Mouse (Mus musculus) adipose tissue, adult 10 weeks (tissue): ENCODE data around the gene Ccdc22. TPM values are rescaled to one million over a fixed set of nuclear protein-coding genes. Genes with fewer than 3 reads are reported as not detected.

Experiments used
- polyA plus RNA-seq: library from polyadenylated mRNA; stranded (reverse); fragments of 350-450 nt; fragmentation: Illumina TruSeq; extraction: RNeasy Lipid Tissue Mini Kit (QIAGEN cat#74804); gene quantifications from one replicate; pipeline ENCODE4 v1.2.3, GENCODE M21; 2014; ENCODE audit warnings: low read depth, low replicate concordance

Ccdc22 gene
- 11.3 TPM for polyA plus RNA-seq

GRCm38 (mm10) chrX:7604879-7605574 is at the start of gene Ccdc22:
Gene Ccdc22 (minus strand): TSS chrX:7605517.

DNA sequence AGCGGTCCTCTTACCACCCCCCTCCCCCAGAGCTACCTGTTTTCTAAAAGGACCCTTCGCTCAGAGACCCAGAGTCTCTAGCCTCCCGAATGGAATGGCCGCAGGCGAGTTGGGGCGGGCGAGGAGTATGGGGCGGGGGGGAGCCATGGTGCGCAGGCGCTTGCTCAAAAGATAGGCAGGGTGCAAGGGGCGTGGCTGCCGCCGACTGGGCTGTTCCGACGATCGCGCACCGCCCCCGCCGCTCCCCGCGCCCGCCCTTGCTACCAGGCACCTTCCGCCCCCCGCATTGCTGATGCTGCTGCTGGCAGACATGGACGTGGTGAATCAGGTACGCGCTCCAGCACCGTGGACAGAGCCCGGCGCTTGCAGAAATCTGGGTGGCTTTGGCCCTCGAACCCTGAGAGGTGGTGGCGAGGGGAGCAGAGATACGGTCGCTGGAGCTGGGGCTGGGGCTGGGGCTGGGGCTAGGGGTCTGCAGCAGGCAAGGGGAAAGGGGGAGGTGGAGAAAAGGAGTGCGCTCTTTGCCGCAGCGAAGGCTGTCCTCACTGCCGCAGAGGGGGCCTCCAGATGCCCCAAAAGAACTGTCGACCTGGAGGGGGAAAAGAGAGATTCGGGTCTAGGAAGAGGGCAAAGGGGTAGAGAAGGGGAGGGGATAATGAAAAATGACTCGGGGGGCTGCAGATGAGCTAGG is 33.2 kb upstream of the Ccdc22 start, which contains the start of gene Syp:
TSS of gene Syp (plus strand) at position 71 of the 691 bp plus-strand sequence.

GRCm38 (mm10) chrX:7606783-7607182 is 1.5 kb upstream of the Ccdc22 start, which contains the start of gene Cacna1f:
Gene Cacna1f (plus strand): TSS chrX:7607083.

GRCm38 (mm10) chrX:7574087-7574884 is 31.0 kb downstream of the Ccdc22 start, which contains the start of gene Ppp1r3f:
Gene Ppp1r3f (minus strand): TSS chrX:7574283.

GRCm38 (mm10) chrX:7573176-7574086 is 31.9 kb downstream of the Ccdc22 start, which contains the start of gene Foxp3:
Gene Foxp3 (plus strand): TSS chrX:7573644.

Other genes with a start within 250 kb of the Ccdc22 start
- gene Usp27x, start 229.7 kb downstream of the Ccdc22 start, polyA plus RNA-seq, result 2.1 TPM
- 0.14 TPM for gene Foxp3, start 31.9 kb downstream of the Ccdc22 start, polyA plus RNA-seq
- 2.2 TPM for gene Ppp1r3f, start 31.2 kb downstream of the Ccdc22 start, polyA plus RNA-seq
- not detected for gene Cacna1f, start 1.6 kb upstream of the Ccdc22 start, polyA plus RNA-seq
- gene Syp, start 33.0 kb upstream of the Ccdc22 start, polyA plus RNA-seq, result 4.7 TPM
- 19.2 TPM for gene Prickle3, start 51.7 kb upstream of the Ccdc22 start, polyA plus RNA-seq
- gene Plp2, start 65.9 kb upstream of the Ccdc22 start, polyA plus RNA-seq, result 262 TPM
- gene Magix, start 75.7 kb upstream of the Ccdc22 start, polyA plus RNA-seq, result 3.4 TPM
- gene Gpkow, start 91.6 kb upstream of the Ccdc22 start, polyA plus RNA-seq, result 26.6 TPM
- 59.6 TPM for gene Wdr45, start 108.8 kb upstream of the Ccdc22 start, polyA plus RNA-seq
- gene Gm45208, start 116.7 kb upstream of the Ccdc22 start, polyA plus RNA-seq, result not detected
- 12.3 TPM for gene Praf2, start 122.9 kb upstream of the Ccdc22 start, polyA plus RNA-seq
- gene Ccdc120, start 145.4 kb upstream of the Ccdc22 start, polyA plus RNA-seq, result 18.1 TPM
- 70.2 TPM for gene Tfe3, start 157.0 kb upstream of the Ccdc22 start, polyA plus RNA-seq
- 44.2 TPM for gene Gripap1, start 184.2 kb upstream of the Ccdc22 start, polyA plus RNA-seq
- 6.5 TPM for gene Kcnd1, start 216.8 kb upstream of the Ccdc22 start, polyA plus RNA-seq
- gene Otud5, start 235.8 kb upstream of the Ccdc22 start, polyA plus RNA-seq, result 83.1 TPM